Comparison of ENCODE assay signal across 7 mouse cellular contexts in genomic region chr3:135485128-135485899, GRCm38 (mm10). TPM values are rescaled to one million over a fixed set of nuclear protein-coding genes. Genes with fewer than 3 reads are reported as not detected.
DNase-seq lines count a peak whose midpoint lies in the region; ATAC-seq and TF ChIP-seq lines count a peak whose summit lies in the region.

Manba (plus strand) TSS chr3:135485611.

- H3K9ac ChIP-seq in embryonic facial prominence, embryonic 11.5 days (replicated peaks; ENCODE audit: low read length), result peak within 1 kb of the TSS; percentile 41
- H3K9ac ChIP-seq in heart, adult 2 months (ENCODE audit: low read depth, low read length), result peak within 1 kb of the TSS; percentile 94
- peak within 1 kb of the TSS; percentile 39 for H3K9ac ChIP-seq in limb, embryonic 15.5 days
- H3K9ac ChIP-seq in midbrain, postnatal 0 days (replicated peaks; ENCODE audit: low read length, poor library complexity, severe bottlenecking), result peak within 1 kb of the TSS; percentile 52

- H3K4me3 ChIP-seq in embryonic facial prominence, embryonic 11.5 days (ENCODE audit: low read depth, low read length), result peak within 1 kb of the TSS; percentile 50
- H3K4me3 ChIP-seq in heart, adult 2 months, result peak within 1 kb of the TSS; percentile 87
- peak within 1 kb of the TSS; percentile 61 for H3K4me3 ChIP-seq in limb, embryonic 15.5 days
- H3K4me3 ChIP-seq in midbrain, postnatal 0 days (ENCODE audit: low read depth, low read length), result peak within 1 kb of the TSS; percentile 66

- H3K79me2 ChIP-seq in heart, adult 2 months (replicated peaks; ENCODE audit: control insufficient read depth, insufficient read depth, low read length), result no peaks in the 10 kb centered on the region; the same call in 1 of the 2 replicates

- peak; percentile 88 for ATAC-seq in embryonic facial prominence, embryonic 11.5 days (replicated peaks; ENCODE audit: insufficient number of reproducible peaks, low FRiP score, low TSS enrichment, low read depth)
- peak; percentile 74 for ATAC-seq in limb, embryonic 15.5 days (ENCODE audit: insufficient number of reproducible peaks, low FRiP score, low TSS enrichment, low read depth)
- ATAC-seq in midbrain, postnatal 0 days (ENCODE audit: low FRiP score), result peak; percentile 91

- H3K36me3 ChIP-seq in embryonic facial prominence, embryonic 11.5 days (replicated peaks; ENCODE audit: control insufficient read depth, insufficient read depth, low read depth, low read length), result no peaks in the 10 kb centered on the region
- H3K36me3 ChIP-seq in heart, adult 2 months (ENCODE audit: control insufficient read depth, insufficient read depth, low read length), result no peaks in the 10 kb centered on the region
- no peaks in the 10 kb centered on the region for H3K36me3 ChIP-seq in limb, embryonic 15.5 days
- no peaks in the 10 kb centered on the region for H3K36me3 ChIP-seq in midbrain, postnatal 0 days (ENCODE audit: insufficient read depth, low read length)

- no peaks in the 10 kb centered on the region for H3K9me3 ChIP-seq in embryonic facial prominence, embryonic 11.5 days (replicated peaks; ENCODE audit: control insufficient read depth, low read length)
- H3K9me3 ChIP-seq in limb, embryonic 15.5 days, result no peaks in the 10 kb centered on the region
- no peaks in the 10 kb centered on the region for H3K9me3 ChIP-seq in midbrain, postnatal 0 days (ENCODE audit: low read length)

- TF ChIP-seq POLR2A in heart, adult 2 months (IDR thresholded peaks at IDR 0.05; ENCODE audit: insufficient read depth, low read depth, low read length), result peak; percentile 66

- H3K27me3 ChIP-seq in embryonic facial prominence, embryonic 11.5 days (ENCODE audit: control insufficient read depth, insufficient read depth, low read length), result no peaks in the 10 kb centered on the region
- no peaks in the 10 kb centered on the region for H3K27me3 ChIP-seq in heart, adult 2 months (ENCODE audit: control insufficient read depth, insufficient read depth, low read length)
- no peaks in the 10 kb centered on the region; the same call in 1 of the 2 replicates for H3K27me3 ChIP-seq in limb, embryonic 15.5 days
- H3K27me3 ChIP-seq in midbrain, postnatal 0 days (ENCODE audit: insufficient read depth, low read length), result no peaks in the 10 kb centered on the region

- DNase-seq in adrenal gland, postnatal 14 days, result peak; percentile 90
- peak; percentile 66 for DNase-seq in embryonic facial prominence, embryonic 11.5 days (ENCODE audit: low spot score)
- DNase-seq in heart, adult 2 months, result peak; percentile 86 to 87
- peak; percentile 83 to 85 for DNase-seq in kidney, adult 8-10 months
- DNase-seq in midbrain, postnatal 0 days (ENCODE audit: low spot score), result peak; percentile 65
- DNase-seq in spleen, postnatal 10 days (ENCODE audit: low spot score in 2 of 2), result peak; percentile 55 to 77

- TF ChIP-seq CTCF in heart, adult 2 months (IDR thresholded peaks at IDR 0.05), result 0 out of 2 replicates have a peak, but pooled peaks have one; percentile 17
- peak; percentile 15; the same call in 1 of the 2 replicates for TF ChIP-seq CTCF in midbrain, postnatal 0 days (IDR thresholded peaks at IDR 0.05)

- intact Hi-C loops in heart, adult 2 months (cut with DNase I), result loop anchor here (5.0 kb wide), 2 partner anchors 37 to 83 kb away; no protein-coding TSS in a partner anchor

- no peaks in the 10 kb centered on the region for H3K4me1 ChIP-seq in embryonic facial prominence, embryonic 11.5 days (ENCODE audit: control insufficient read depth, insufficient read depth, low read length)
- H3K4me1 ChIP-seq in heart, adult 2 months (ENCODE audit: control insufficient read depth, insufficient read depth, low read length), result no peaks in the 10 kb centered on the region
- H3K4me1 ChIP-seq in limb, embryonic 15.5 days, result peaks cover 5% of the 10 kb centered on the region; the same call in 1 of the 2 replicates
- H3K4me1 ChIP-seq in midbrain, postnatal 0 days (ENCODE audit: insufficient read depth, low read length), result no peaks in the 10 kb centered on the region

- H3K27ac ChIP-seq in embryonic facial prominence, embryonic 11.5 days (replicated peaks; ENCODE audit: low read depth, low read length), result no peak within 1 kb of the TSS
- peak within 1 kb of the TSS; percentile 89 for H3K27ac ChIP-seq in heart, adult 2 months
- H3K27ac ChIP-seq in limb, embryonic 15.5 days, result no peak within 1 kb of the TSS
- no peak within 1 kb of the TSS for H3K27ac ChIP-seq in midbrain, postnatal 0 days (ENCODE audit: low read depth, low read length)

- WGBS in embryonic facial prominence, embryonic 11.5 days, result 2% methylated on average over 48 of the region's 48 CpGs
- 1% methylated on average over 48 of the region's 48 CpGs for WGBS in heart, adult 2 months
- 2% methylated on average over 48 of the region's 48 CpGs for WGBS in limb, embryonic 15.5 days
- 2% methylated on average over 47 of the region's 48 CpGs for WGBS in midbrain, postnatal 0 days

- H3K4me2 ChIP-seq in embryonic facial prominence, embryonic 11.5 days (ENCODE audit: low read depth, low read length), result peak within 1 kb of the TSS; percentile 88
- peak within 1 kb of the TSS; percentile 95 for H3K4me2 ChIP-seq in limb, embryonic 15.5 days
- peak within 1 kb of the TSS; percentile 93 for H3K4me2 ChIP-seq in midbrain, postnatal 0 days (ENCODE audit: low read depth, low read length, poor library complexity, severe bottlenecking)

- TF ChIP-seq EP300 in heart, adult 2 months (IDR thresholded peaks at IDR 0.05; ENCODE audit: insufficient read depth, low read depth, low read length), result 0 out of 2 replicates have a peak, but pooled peaks have one; percentile 7

RNA-seq across cellular contexts. Expression of gene Manba, which starts in this region (rescaled TPM):
- 11.9 and 16.2 TPM in 2 replicates for total RNA-seq in adrenal gland, postnatal 14 days (2021)
- 3.9 TPM in 2 replicates for polyA plus RNA-seq in embryonic facial prominence, embryonic 11.5 days (2014; fragmentation: Nextera tagmentation; extraction: Ambion mirVana)
- total RNA-seq in heart, adult 2 months (2021), result 10 to 100 TPM; 15.7 to 16.4 TPM
- 8.2 and 13.3 TPM in 2 replicates for polyA plus RNA-seq in heart, adult 2 months (2012; rRNA removed)
- polyA plus RNA-seq in limb, embryonic 15.5 days (2015; fragmentation: Nextera tagmentation; extraction: Ambion mirVana), result 7.4 and 9.5 TPM in 2 replicates
- 11.0 and 14.0 TPM in 2 replicates for total RNA-seq in midbrain, postnatal 0 days (2014; rRNA removed)
- polyA plus RNA-seq in midbrain, postnatal 0 days (2015; fragmentation: Nextera tagmentation; extraction: Ambion mirVana), result 7.2 and 8.0 TPM in 2 replicates

Comparison
In these comparisons a context has a peak if more than half of its experiments do, and no peak if none do; other contexts are left out.
1. H3K9ac ChIP-seq: peak in every context shown above with its lines; median percentile 94 in heart, adult 2 months; 52 in midbrain, postnatal 0 days; 41 in embryonic facial prominence, embryonic 11.5 days; 39 in limb, embryonic 15.5 days.